Mouse (Mus musculus) testis, postnatal 14 days (tissue): ENCODE measurements around the gene Pafah1b2.

Experiments used
- DNase-seq: peaks from one replicate; pipeline ENCODE4 v3.0.0; 2021; ENCODE audit warnings: low spot score

Pafah1b2 gene

GRCm38 (mm10) chr9:46026058-46026849 lies 13.8 kb upstream of the Pafah1b2 start:
- DNase-seq, result no peak

- DNase-seq, result no peak
These were observed 11.1 kb upstream of the Pafah1b2 start for GRCm38 (mm10) chr9:46023591-46023990.

- DNase-seq, result no peak
These were observed 7.5 kb upstream of the Pafah1b2 start for GRCm38 (mm10) chr9:46019975-46020374.

DNA sequence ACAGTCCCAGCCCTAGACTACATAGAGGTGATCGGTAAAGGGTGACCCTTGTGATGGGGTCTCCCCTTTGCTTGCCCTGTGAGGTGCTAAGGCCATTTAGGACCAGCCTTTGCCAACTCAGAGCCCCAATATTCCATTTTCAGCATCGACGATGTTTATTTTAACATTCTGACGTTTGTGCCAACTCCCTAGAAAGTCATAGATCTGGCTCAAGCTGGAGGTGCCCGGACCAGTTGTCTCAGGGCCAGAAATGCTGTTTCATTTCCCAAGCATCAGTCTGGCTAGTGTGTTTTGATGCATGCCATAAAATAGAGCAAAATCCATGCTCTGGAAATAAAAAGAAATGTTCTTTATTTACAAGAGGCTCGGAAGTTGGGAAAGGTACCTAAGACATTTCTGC lies 5.8 kb upstream of the Pafah1b2 start:
- no peak for DNase-seq

DNA sequence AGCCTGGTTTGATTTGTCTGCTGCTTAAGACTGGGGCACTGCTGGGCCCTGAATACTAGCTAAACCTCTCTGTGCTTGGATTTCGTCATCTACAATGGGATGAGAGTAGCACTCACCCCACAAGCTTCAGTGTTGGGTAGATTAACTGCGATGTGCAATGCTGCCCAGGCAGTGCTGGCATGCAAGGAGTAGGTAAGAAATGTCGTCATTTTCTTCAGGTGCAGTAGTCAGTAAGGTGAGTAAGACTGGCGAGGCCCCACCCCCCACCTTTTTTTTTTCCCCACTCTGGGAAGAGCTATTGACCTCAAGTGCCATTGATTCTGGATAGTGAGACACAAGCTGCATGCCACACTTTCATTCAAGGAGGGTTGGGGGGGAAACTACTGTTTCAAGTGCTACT lies 3.9 kb upstream of the Pafah1b2 start:
- DNase-seq, result no peak

DNA sequence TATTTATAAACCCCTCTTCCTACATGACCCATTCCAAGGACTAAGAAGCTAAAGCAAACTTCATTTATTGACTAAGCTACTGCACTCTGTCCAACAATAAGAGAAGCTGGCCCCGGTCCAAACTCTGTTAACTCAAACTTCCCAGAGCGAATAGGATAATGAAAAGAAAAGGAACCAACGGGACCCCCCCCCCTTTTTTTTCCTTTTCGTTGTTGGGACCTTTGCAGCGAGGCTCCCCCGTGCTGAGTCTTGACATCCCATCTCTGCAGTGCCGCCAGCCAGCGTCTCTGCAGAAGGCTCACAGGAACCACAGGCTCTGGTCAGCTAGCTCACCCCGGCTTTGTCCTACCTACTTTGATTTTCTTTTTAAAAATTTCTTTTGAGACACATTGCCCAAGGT lies 3.3 kb upstream of the Pafah1b2 start:
- no peak for DNase-seq

GRCm38 (mm10) chr9:46015081-46015551 lies 2.6 kb upstream of the Pafah1b2 start:
- DNase-seq, result no peak

DNA sequence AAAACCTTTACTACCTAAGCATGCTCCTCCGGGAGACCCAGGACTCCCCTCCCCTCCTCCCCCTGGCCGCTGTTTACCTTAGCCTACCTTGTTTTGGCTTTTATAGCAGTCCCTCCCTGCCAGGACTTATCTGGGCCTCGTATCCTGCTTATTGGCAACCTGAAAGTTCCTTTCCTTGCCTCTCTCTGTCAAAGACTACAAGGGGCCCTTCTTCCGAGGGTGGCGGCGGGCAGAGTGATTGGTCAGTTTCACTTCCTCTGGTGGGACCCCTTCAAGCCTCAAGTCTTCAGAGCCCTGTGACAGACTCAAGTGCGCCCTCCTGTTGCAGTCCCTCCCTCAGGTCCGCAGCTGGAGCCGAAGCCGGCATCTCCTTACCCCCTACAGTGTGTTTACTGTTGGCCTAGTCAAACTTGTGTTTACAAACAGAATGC lies 1.8 kb upstream of the Pafah1b2 start:
- no peak for DNase-seq

DNA sequence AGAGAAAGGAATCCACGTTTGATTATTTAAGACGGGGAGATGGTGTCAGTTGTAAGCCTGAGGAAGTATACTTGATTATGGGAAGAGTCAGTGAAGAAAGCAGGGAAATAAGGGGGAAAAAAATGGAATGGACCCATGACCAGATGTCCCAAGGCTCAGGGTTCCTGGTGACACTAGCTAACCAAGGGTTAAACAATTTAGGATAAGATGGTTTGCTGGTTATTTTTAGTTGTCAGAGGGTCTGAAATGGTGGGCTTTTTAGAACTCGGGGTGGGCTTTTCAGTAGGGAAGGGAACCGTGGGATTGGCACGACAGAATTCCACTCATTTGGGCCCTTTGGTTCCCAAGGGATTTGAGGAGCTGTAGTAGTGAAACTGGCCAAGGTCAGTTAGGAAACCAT lies 1.1 kb upstream of the Pafah1b2 start:
- no peak for DNase-seq

DNA sequence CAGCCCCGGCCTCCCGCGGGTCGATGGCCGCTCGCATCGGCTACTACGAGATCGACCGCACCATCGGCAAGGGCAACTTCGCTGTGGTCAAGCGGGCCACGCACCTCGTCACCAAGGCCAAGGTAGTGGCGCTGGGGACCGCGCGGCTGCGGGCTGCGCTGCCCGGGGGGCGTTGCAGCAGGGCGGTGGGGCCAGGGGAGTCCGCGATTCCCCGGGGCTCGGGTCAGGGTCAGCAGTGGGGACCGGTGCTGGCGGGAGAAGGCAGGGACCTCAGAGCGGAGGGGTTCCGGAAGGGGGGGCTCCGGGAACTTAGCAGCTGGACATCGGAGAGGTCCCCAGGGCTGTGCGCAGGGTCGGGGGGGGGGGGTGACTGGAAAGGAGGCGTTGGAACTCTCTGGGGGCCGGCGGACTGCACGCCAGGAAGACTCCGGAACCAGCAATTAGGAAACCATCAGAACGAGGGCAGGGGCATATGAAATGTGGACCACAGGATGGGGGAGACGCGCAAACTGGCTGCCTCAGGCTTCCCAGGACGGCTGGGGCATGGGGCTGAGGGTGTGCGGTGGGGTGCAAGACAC lies 608 bp upstream of the Pafah1b2 start:
- peak; percentile 83 for DNase-seq

DNA sequence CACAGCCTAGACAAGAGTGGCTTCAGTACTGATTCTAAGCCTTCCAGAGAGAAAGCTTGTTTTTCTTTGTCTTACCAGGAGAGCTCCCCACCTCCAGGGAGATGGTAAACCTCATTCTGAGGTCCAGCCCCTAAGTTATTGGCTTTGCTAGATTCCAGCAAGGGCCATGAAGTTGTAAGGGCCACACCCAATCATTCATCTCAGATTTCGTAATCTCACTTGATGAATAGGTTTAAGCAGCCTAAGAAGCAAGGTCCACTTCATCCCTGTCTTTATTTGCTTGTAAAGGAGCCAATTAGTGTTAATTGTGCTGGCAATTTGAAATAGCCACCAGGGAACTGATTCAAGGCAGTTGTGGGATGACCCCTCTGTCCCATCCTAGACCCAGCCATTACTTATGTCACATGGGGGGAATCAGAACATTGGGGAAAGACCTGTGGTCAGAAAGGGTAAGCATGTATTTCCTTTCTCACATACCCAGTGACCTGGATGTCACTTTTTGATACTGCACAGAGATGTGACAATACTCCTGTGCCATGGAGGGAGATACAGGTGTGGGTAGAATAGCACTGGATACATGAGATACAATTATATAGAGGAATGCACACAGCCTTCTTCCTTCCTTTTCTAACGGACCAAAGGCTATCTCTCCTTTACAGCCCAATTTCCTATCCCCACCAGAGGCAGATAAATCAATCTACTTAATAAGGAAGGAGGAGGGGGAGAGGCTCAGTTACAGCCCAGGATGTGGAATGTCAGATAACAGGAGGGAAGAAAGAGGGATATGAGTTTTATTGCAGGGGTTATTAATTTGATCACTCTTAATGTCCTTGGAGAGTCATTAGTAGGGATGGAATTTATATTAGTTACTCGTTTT lies 1.2 kb downstream of the Pafah1b2 start:
- no peak for DNase-seq

- no peak for DNase-seq
These were observed 2.9 kb downstream of the Pafah1b2 start for GRCm38 (mm10) chr9:46009669-46009983.

- DNase-seq, result no peak
These were observed 3.4 kb downstream of the Pafah1b2 start for GRCm38 (mm10) chr9:46008931-46009668.

DNA sequence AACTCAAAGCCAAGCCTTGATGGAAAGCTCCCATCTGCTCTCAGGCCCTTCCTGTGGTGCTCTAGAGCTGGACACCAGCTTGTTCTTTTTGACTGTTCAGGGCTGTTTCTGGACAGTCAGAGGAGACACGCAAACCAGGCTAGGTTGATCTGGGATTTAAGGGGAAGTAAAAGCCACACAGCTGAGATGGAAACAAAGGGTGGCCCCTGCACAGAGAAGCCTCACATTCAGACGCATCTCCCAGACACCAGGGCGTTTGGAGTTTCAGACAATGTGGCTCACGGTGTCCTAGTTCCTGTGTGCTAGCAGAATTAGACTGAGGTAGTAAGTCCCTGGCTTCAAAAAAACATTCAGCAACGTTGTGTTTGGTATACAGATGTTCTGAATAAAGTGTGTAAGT lies 6.3 kb downstream of the Pafah1b2 start:
- no peak for DNase-seq

GRCm38 (mm10) chr9:46004529-46004928 lies 8.0 kb downstream of the Pafah1b2 start:
- no peak for DNase-seq

DNA sequence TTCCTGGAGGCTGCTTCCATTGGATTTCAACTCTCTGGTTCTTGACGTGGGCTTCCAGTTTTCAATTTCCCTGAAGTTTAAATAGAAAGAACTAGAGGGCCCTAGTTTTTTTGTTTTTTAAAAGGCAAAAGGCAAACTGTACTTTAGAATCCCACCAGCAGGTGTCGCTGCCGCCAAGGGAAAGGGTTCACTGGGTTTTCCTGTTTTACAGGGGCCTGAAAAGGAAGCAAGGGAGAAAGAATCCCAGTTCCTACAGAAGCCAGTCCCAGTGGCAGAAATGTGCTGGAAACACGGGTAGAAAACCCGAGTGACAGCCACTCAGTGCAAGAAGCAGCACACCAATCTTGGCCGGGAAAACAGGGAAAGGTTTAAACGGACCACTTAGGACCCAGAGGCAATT lies 8.8 kb downstream of the Pafah1b2 start:
- DNase-seq, result peak; percentile 51

DNA sequence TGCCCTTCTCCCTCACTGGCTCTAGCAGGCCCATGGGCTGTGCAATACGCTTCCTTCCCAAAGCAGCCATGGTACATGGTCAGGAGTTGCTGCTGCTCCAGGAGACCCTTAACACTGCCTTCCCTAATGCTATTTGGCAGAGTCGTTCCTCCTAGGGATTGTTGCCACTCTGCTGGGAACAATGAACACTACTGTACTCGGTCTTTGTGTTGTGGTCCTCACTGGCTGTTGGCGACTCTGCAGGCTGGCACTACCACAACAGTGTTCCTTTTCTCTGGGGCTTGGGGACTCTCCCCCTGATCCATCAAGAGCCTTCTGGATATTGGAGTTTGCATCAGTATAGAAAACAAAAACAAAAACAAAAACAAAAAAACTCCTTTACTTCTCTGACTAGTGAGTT lies 13.5 kb downstream of the Pafah1b2 start:
- no peak for DNase-seq

GRCm38 (mm10) chr9:45985229-45985567 lies 27.3 kb downstream of the Pafah1b2 start:
- DNase-seq, result peak; percentile 38

DNA sequence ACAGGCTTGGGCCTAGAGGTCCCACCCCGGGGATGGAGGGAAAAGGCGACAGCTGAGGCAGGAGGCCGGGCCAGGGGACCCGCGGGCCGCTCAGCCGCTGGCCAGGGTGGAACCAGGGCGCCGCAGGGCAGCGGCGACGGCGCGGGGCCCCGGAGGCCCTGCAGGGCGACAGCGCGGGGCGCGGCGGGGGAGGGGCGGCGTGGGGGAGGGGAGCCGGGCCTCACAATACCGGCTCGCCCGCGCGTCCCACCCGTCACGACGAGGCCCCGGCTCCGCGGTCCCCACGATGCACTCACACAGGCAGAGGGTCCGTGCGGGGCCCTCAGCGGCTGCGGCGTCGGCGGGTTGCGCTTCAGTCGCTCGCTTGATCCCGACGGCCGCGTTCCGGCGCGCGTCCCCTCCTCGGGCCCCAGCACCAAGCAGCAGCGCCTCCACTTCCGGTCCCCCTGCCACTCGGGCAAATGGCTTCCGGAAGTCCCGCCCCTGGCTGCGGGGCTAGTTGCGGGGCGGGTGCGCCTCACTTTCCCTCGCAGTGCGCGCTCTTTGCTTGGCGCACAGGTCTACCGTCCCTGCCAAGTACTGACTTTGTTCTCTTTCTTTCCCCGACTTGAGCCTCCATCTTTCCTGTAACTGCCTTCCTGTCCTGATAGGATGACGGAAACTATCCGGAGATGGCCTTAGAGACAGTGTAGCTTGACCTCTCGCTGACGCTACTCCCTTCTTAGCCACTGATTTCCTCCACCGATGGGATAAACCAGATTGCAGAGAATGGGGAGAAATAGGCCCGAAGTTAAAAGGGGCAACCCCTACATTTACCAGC lies 27.9 kb downstream of the Pafah1b2 start:
- DNase-seq, result peak; percentile 92

DNA sequence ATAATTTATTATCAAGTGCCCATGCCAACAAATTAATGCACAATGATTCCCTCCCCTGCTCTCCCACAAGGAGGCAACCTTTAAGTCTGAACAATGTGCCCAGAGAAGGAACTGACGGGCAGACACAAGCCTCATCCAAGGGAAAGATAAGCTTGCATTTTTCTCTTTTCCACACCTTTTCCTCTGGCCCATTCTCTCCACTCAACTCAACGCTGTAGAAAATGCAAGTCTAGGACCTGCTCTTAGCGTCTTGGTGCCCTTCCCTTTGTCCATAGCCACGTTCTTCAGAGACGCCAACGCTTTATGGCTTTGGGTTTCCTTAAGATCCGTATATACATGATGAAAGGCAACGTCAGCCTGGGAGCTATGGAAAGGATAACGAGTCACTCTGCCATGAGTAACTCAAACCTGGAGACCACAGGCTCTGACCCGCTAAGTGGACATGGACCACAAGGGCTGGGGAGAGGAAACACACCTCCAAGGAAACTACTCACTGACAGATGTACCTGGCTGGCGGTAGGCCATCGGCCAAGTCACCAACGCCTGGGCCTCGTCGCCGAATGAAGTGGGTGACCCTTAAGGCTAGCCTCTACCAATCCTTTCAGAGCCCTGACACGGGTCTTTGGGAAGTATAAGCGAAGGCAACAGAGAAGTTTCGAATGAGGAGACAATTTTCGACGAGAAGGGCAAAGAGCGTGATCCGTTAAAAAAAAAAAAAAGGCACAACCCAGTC lies 28.6 kb downstream of the Pafah1b2 start:
- peak; percentile 57 for DNase-seq

DNA sequence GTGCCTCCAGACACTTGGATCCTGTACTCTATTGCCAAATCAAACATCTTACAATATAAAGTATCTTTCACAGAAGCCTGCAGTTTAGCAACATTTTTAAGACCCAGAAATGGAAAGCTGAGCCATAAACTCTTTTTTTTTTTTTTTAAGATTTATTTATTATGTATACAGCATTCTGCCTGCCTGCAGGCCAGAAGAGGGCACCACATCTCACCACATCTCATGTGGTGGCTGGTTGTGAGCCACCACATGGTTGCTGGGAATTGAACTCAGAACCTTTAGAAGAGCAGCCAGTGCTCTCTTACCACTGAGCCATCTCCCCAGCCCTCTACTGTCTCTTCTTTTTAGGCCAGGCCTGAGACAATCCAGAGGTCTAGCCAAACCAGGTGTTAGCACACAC lies 31.2 kb downstream of the Pafah1b2 start:
- no peak for DNase-seq
